Mouse (Mus musculus) hindbrain, embryonic 14.5 days (tissue): ENCODE measurements around the gene Icam1. TPM values are rescaled to one million over a fixed set of nuclear protein-coding genes. Genes with fewer than 3 reads are reported as not detected.

Experiments
- microRNA counts: library from miRNA; unstranded; fragments of <30 nt; microRNA quantifications from one replicate; lab custom pipeline; 2016
- microRNA-seq: library from miRNA; unstranded; fragments of <30 nt; microRNA quantifications from one replicate; pipeline ENCODE4, GENCODE M21; 2016
- polyA plus RNA-seq: library from polyadenylated mRNA; unstranded; fragments of >200 nt; fragmentation: Nextera tagmentation; extraction: Ambion mirVana; gene quantifications from 2 replicates; pipeline ENCODE4 v1.2.1, GENCODE M21; 2014

Icam1 gene
- polyA plus RNA-seq, 1 experiment from 2014 or later: 3.6 TPM

MicroRNA genes within 50 kb of the gene (microRNA counts, 519-probe panel; counts per million panel counts)
- not detected for microRNA mmu-miR-1900 (lab: Ali Mortazavi, UCI)

Small RNAs within 50 kb of the gene (microRNA-seq; reads per million reads assigned to microRNA genes)
- gene Mir1900: not detected
- gene Mir7082: 0.48 reads per million

Other genes starting within 250 kb of the Icam1 start
- 0.66 and 0.74 TPM in 2 replicates for gene Col5a3, start 200.9 kb upstream of the Icam1 start, polyA plus RNA-seq
- gene Rdh8, start 197.5 kb upstream of the Icam1 start, polyA plus RNA-seq: not detected in 2 replicates
- gene A230050P20Rik, start 147.3 kb upstream of the Icam1 start, polyA plus RNA-seq: 5.8 and 6.9 TPM in 2 replicates
- gene Angptl6, start 136.3 kb upstream of the Icam1 start, polyA plus RNA-seq: 11.8 and 12.8 TPM in 2 replicates
- 39.5 and 40.5 TPM in 2 replicates for gene Ppan, start 127.8 kb upstream of the Icam1 start, polyA plus RNA-seq
- 216 and 231 TPM in 2 replicates for gene Eif3g, start 117.4 kb upstream of the Icam1 start, polyA plus RNA-seq
- 37.8 and 41.1 TPM in 2 replicates for gene Dnmt1, start 56.1 kb upstream of the Icam1 start, polyA plus RNA-seq
- 8.6 and 8.8 TPM in 2 replicates for gene S1pr2, start 39.2 kb upstream of the Icam1 start, polyA plus RNA-seq
- gene Mrpl4, start 13.2 kb upstream of the Icam1 start, polyA plus RNA-seq: 97.3 and 102 TPM in 2 replicates
- 0.31 TPM in 1 of 2 replicates, not detected in the other for gene Icam4, start 13.4 kb downstream of the Icam1 start, polyA plus RNA-seq
- 1.6 and 1.9 TPM in 2 replicates for gene Icam5, start 16.1 kb downstream of the Icam1 start, polyA plus RNA-seq
- gene Zglp1, start 51.1 kb downstream of the Icam1 start, polyA plus RNA-seq: 1.0 and 2.0 TPM in 2 replicates
- 1.2 and 2.4 TPM in 2 replicates for gene Gm49373, start 57.1 kb downstream of the Icam1 start, polyA plus RNA-seq
- gene Fdx1l, start 57.6 kb downstream of the Icam1 start, polyA plus RNA-seq: 67.0 and 72.0 TPM in 2 replicates
- gene Gm38431, start 76.0 kb downstream of the Icam1 start, polyA plus RNA-seq: 0.95 and 1.6 TPM in 2 replicates
- 35.2 and 37.6 TPM in 2 replicates for gene Raver1, start 76.0 kb downstream of the Icam1 start, polyA plus RNA-seq
- 7.3 and 8.4 TPM in 2 replicates for gene Tyk2, start 115.3 kb downstream of the Icam1 start, polyA plus RNA-seq
- 192 and 215 TPM in 2 replicates for gene Cdc37, start 134.0 kb downstream of the Icam1 start, polyA plus RNA-seq
- 28.8 and 35.5 TPM in 2 replicates for gene Pde4a, start 149.7 kb downstream of the Icam1 start, polyA plus RNA-seq
- gene Keap1, start 223.4 kb downstream of the Icam1 start, polyA plus RNA-seq: 39.3 and 43.6 TPM in 2 replicates
- gene S1pr5, start 232.5 kb downstream of the Icam1 start, polyA plus RNA-seq: 3.9 and 4.1 TPM in 2 replicates
- 38.1 and 46.9 TPM in 2 replicates for gene Atg4d, start 249.3 kb downstream of the Icam1 start, polyA plus RNA-seq